Mouse (Mus musculus) testis, adult 2 months (tissue): ENCODE measurements around the gene Nkiras1.

ENCODE experiments used
- CTCF ChIP-seq: fragments of 200-500 bp; IDR thresholded peaks from 2 replicates; pipeline ENCODE4 v1.5.1; 2012; ENCODE audit warnings: low read depth, mild to moderate bottlenecking, inconsistent platforms, low read length, moderate library complexity; ENCODE audit not compliant: control insufficient read depth, insufficient read depth, insufficient replicate concordance
- POLR2A ChIP-seq: fragments of 200-500 bp; IDR thresholded peaks from 2 replicates; pipeline ENCODE4 v1.6.1; 2012; ENCODE audit warnings: low read depth, mild to moderate bottlenecking, inconsistent platforms, low read length, moderate library complexity; ENCODE audit not compliant: control insufficient read depth

- TF ChIP-seq CTCF (no peak), POLR2A (no peak)
Observed at GRCm38 (mm10) chr14:18287391-18287790, 16.5 kb downstream of the Nkiras1 start.
